In the genomic region with DNA sequence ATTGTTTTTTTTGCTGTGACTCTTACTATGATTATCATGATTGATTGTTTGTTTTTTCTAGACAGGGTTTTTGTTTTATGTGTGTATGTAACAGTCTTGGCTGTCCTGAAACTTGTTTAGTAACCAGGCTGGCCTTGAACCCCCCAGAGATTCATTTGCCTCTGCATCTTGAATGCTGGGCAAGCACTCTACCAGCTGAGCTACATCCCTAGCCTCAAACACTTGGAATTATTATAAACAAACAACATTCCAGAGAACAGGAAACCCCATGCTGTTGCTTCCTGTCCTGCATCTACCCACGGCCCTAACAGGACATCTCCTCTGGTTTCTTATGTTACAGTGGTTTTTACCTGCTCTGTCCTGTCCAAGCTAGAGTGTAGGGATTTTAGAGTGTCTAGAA, we compare ENCODE assay signal across 11 mouse cellular contexts. TPM values are rescaled to one million over a fixed set of nuclear protein-coding genes. Genes with fewer than 3 reads are reported as not detected.
DNase-seq lines count a peak whose midpoint lies in the region; ATAC-seq and TF ChIP-seq lines count a peak whose summit lies in the region.
"Had no signal": no experiment of that assay in that cellular context is flagged by ENCODE, and none has a peak within 500 bp of the region (broad histone marks: within the 10 kb centered on the region; RNA-seq: fewer than 3 reads in every experiment).

No protein-coding gene starts in this region.

- TF ChIP-seq CTCF in liver, adult 2 months (IDR thresholded peaks at IDR 0.05; ENCODE audit: low read depth, low read length), result no peak

- H3K4me1 ChIP-seq in heart, embryonic 13.5 days, result peaks cover 53% of the 10 kb centered on the region
- H3K4me1 ChIP-seq in liver, adult 2 months (ENCODE audit: control insufficient read depth, insufficient read depth, low read length), result peaks cover 2% of the 10 kb centered on the region; the same call in 1 of the 2 replicates
- peaks cover 33% of the 10 kb centered on the region for H3K4me1 ChIP-seq in embryonic facial prominence, embryonic 13.5 days
- no peaks in the 10 kb centered on the region for H3K4me1 ChIP-seq in liver, embryonic 12.5 days

- no peak for TF ChIP-seq POLR2A in liver, adult 2 months (IDR thresholded peaks at IDR 0.05; ENCODE audit: extremely low read depth, insufficient read depth, low read length)

- intact Hi-C loops in heart, postnatal 14 days (cut with DNase I), result no loop called here

- DNase-seq in heart, postnatal 14 days, result no peak
- DNase-seq in liver, adult 2 months (ENCODE audit: extremely low read depth, low read depth, low spot score), result no peak
- DNase-seq in liver, result no peak
- no peak for DNase-seq in frontal cortex, postnatal 36 days (ENCODE audit: low spot score in 2 of 2)
- DNase-seq in layer of hippocampus, adult 11-12 months (ENCODE audit: low spot score), result no peak
- DNase-seq: spleen, adult 18-20 months; thymus, postnatal 36 days had no signal

- no peaks in the 10 kb centered on the region for H3K9me3 ChIP-seq in heart, embryonic 13.5 days
- no peaks in the 10 kb centered on the region for H3K9me3 ChIP-seq in embryonic facial prominence, embryonic 13.5 days
- no peaks in the 10 kb centered on the region for H3K9me3 ChIP-seq in liver, embryonic 12.5 days (replicated peaks)

- no peak overlapping the region for H3K4me3 ChIP-seq in heart, embryonic 13.5 days
- H3K4me3 ChIP-seq in liver, adult 2 months (ENCODE audit: insufficient read depth, low read depth, low read length), result no peak overlapping the region
- H3K4me3 ChIP-seq in embryonic facial prominence, embryonic 13.5 days, result no peak overlapping the region
- H3K4me3 ChIP-seq in liver, embryonic 12.5 days, result no peak overlapping the region

- no peaks in the 10 kb centered on the region for H3K27me3 ChIP-seq in heart, embryonic 13.5 days (replicated peaks)
- no peaks in the 10 kb centered on the region for H3K27me3 ChIP-seq in liver, adult 2 months (ENCODE audit: control insufficient read depth, insufficient read depth, low read length)
- H3K27me3 ChIP-seq in embryonic facial prominence, embryonic 13.5 days, result no peaks in the 10 kb centered on the region
- H3K27me3 ChIP-seq in liver, embryonic 12.5 days (replicated peaks), result no peaks in the 10 kb centered on the region

- peak overlapping the region; percentile 42; the same call in 1 of the 2 replicates for H3K9ac ChIP-seq in heart, embryonic 13.5 days
- no peak overlapping the region for H3K9ac ChIP-seq in liver, adult 2 months (ENCODE audit: low read depth, low read length)
- H3K9ac ChIP-seq in embryonic facial prominence, embryonic 13.5 days, result no peak overlapping the region
- no peak overlapping the region for H3K9ac ChIP-seq in liver, embryonic 12.5 days

- H3K4me2 ChIP-seq in heart, embryonic 13.5 days, result no peak overlapping the region
- H3K4me2 ChIP-seq in embryonic facial prominence, embryonic 13.5 days, result no peak overlapping the region
- H3K4me2 ChIP-seq in liver, embryonic 12.5 days, result no peak overlapping the region

- 35% methylated on average over 1 of the region's 1 CpGs for WGBS in heart, embryonic 13.5 days
- 70% methylated on average over 1 of the region's 1 CpGs for WGBS in liver, adult 2 months
- 18% methylated on average over 1 of the region's 1 CpGs for WGBS in embryonic facial prominence, embryonic 13.5 days
- 28% methylated on average over 1 of the region's 1 CpGs for WGBS in liver, embryonic 12.5 days (ENCODE audit: insufficient replicate concordance)

- no peaks in the 10 kb centered on the region for H3K36me3 ChIP-seq in heart, embryonic 13.5 days
- no peaks in the 10 kb centered on the region for H3K36me3 ChIP-seq in liver, adult 2 months (ENCODE audit: control insufficient read depth, insufficient read depth, low read length)
- no peaks in the 10 kb centered on the region for H3K36me3 ChIP-seq in embryonic facial prominence, embryonic 13.5 days
- no peaks in the 10 kb centered on the region for H3K36me3 ChIP-seq in liver, embryonic 12.5 days

- ATAC-seq in heart, embryonic 13.5 days (ENCODE audit: extremely low read depth, insufficient number of reproducible peaks, low FRiP score, low TSS enrichment), result no peak
- ATAC-seq in embryonic facial prominence, embryonic 13.5 days (ENCODE audit: insufficient number of reproducible peaks, insufficient read depth, low FRiP score, low TSS enrichment, low read depth), result no peak
- ATAC-seq in liver, embryonic 12.5 days, result no peak
- ATAC-seq: inflammation-experienced regulatory T-cells, adult 6 months had no signal

- H3K27ac ChIP-seq in heart, embryonic 13.5 days (replicated peaks), result peak overlapping the region; percentile 88
- peak overlapping the region; percentile 37 for H3K27ac ChIP-seq in liver, adult 2 months (replicated peaks; ENCODE audit: insufficient read depth, low read depth, low read length)
- H3K27ac ChIP-seq in embryonic facial prominence, embryonic 13.5 days, result peak overlapping the region; percentile 78
- H3K27ac ChIP-seq in liver, embryonic 12.5 days, result peak overlapping the region; percentile 55; the same call in 1 of the 2 replicates

- H3K79me2 ChIP-seq in liver, adult 2 months (ENCODE audit: control insufficient read depth, insufficient read depth, low read length), result no peaks in the 10 kb centered on the region

RNA-seq across cellular contexts. Expression of gene Amotl2, which starts 42.4 kb away (rescaled TPM):
- 35.9 and 36.6 TPM in 2 replicates for polyA plus RNA-seq in heart, embryonic 13.5 days (2015; fragmentation: Nextera tagmentation; extraction: Ambion mirVana)
- 10 to 100 TPM; 61.6 to 64.6 TPM for total RNA-seq in heart, postnatal 14 days (2021)
- total RNA-seq in liver, adult 2 months (2014; rRNA removed), result 19.9 and 21.5 TPM in 2 replicates
- 9.2 and 14.0 TPM in 2 replicates for polyA plus RNA-seq in liver, adult 2 months (2012; rRNA removed)
- polyA plus RNA-seq in embryonic facial prominence, embryonic 13.5 days (2015; fragmentation: Nextera tagmentation; extraction: Ambion mirVana), result 54.0 and 55.8 TPM in 2 replicates
- 10.4 and 11.5 TPM in 2 replicates for polyA plus RNA-seq in liver, embryonic 12.5 days (2016; fragmentation: Nextera tagmentation; extraction: Ambion mirVana)

Comparison
In these comparisons a context has a peak if more than half of its experiments do, and no peak if none do; other contexts are left out.
1. H3K27ac ChIP-seq: peak in every context shown above with its lines; median percentile 88 in heart, embryonic 13.5 days; 78 in embryonic facial prominence, embryonic 13.5 days; 55 in liver, embryonic 12.5 days; 37 in liver, adult 2 months.